Mouse (Mus musculus) midbrain, embryonic 10.5 days (tissue): Measurements from ENCODE around the gene Oscp1. TPM values are rescaled to one million over a fixed set of nuclear protein-coding genes. Genes with fewer than 3 reads are reported as not detected.

Experiments
- polyA plus RNA-seq: library from polyadenylated mRNA; unstranded; fragments of >200 nt; fragmentation: Nextera tagmentation; extraction: Ambion mirVana; gene quantifications from 2 replicates; pipeline ENCODE4 v1.2.1, GENCODE M21; 2016

The Oscp1 gene
- polyA plus RNA-seq, 1 experiment from 2014 or later = 33.2 TPM

Other genes with a start within 250 kb of the Oscp1 start
- gene Csf3r, start 34.0 kb upstream of the Oscp1 start, polyA plus RNA-seq = 0.48 and 0.75 TPM in 2 replicates
- gene Mrps15, start 11.6 kb upstream of the Oscp1 start, polyA plus RNA-seq = 138 and 153 TPM in 2 replicates
- 48.6 and 49.1 TPM in 2 replicates for gene Lsm10, start 38.1 kb downstream of the Oscp1 start, polyA plus RNA-seq
- 45.0 and 48.9 TPM in 2 replicates for gene Stk40, start 45.4 kb downstream of the Oscp1 start, polyA plus RNA-seq
- 22.1 and 25.0 TPM in 2 replicates for gene Eva1b, start 89.2 kb downstream of the Oscp1 start, polyA plus RNA-seq
- 0.79 and 1.3 TPM in 2 replicates for gene Sh3d21, start 104.9 kb downstream of the Oscp1 start, polyA plus RNA-seq
- gene Thrap3, start 144.2 kb downstream of the Oscp1 start, polyA plus RNA-seq = 244 and 256 TPM in 2 replicates
- gene Map7d1, start 197.8 kb downstream of the Oscp1 start, polyA plus RNA-seq = 59.8 and 69.7 TPM in 2 replicates
- gene Trappc3, start 203.8 kb downstream of the Oscp1 start, polyA plus RNA-seq = 85.2 and 94.4 TPM in 2 replicates
- 2.8 and 6.5 TPM in 2 replicates for gene Col8a2, start 228.2 kb downstream of the Oscp1 start, polyA plus RNA-seq